Mouse (Mus musculus): ENCODE measurements around the gene Lmod1. TPM values are rescaled to one million over a fixed set of nuclear protein-coding genes. Genes with fewer than 3 reads are reported as not detected.
A peak's percentile ranks its signal among the peaks of the same experiment; 100 is the strongest.

Lmod1 gene
- polyA plus RNA-seq, 2 experiments = 0.56 to 0.59 TPM

DNA sequence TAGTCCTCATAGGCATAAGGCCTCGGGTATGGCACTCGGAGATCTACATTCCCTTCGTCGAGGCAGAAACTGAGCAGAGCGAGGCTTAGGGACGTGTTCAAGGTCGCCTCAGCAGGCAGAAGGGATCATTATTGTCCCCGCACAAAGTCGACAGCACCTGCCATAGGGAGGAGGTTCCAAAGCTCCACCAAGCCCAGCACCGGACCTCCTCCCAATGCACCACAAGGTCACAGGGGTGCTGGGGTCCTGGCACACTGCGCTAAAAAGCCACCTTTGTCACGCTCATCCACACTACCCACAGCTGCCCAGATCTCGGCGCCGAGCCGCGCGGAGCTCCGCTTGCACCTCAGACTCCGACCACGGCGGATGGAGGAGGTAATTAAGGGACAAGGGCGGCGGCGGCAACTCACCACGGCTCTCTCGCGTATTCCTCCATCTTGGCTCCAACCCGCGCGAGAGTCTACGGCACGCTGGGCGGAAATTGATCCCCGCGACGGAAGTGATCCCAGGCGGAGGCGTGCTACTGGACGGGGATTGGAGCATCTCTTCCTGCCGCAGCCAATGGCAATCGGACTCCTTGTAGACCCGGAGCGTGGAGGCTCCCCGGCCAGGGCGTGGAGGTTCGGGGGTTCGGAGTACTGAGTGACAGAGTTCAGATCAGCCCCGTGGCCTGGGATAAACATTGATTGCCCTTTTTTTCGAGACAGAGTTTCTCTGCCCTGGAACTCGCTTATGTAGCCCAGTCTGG is 11.1 kb upstream of the Lmod1 start, which contains the start of gene Timm17a:
Gene Timm17a (minus strand): TSS at position 495 of the 748 bp plus-strand sequence.
- peak within 1 kb of the TSS; percentile 93 for H3K4me2 ChIP-seq (replicated peaks; ENCODE audit: low read depth, low read length, severe bottlenecking)
- peak; percentile 74; the same call in 1 of the 2 replicates for TF ChIP-seq POLR2A (IDR thresholded peaks at IDR 0.05; ENCODE audit: borderline replicate concordance, extremely low read depth, insufficient read depth, insufficient read length)
- peak within 1 kb of the TSS; percentile 96 for H3K9ac ChIP-seq (ENCODE audit: low read depth, low read length, severe bottlenecking)
- peaks cover 14% of the 10 kb centered on the region for H3K36me3 ChIP-seq (ENCODE audit: control insufficient read depth, insufficient read depth, low read length)
- H3K27me3 ChIP-seq (ENCODE audit: control insufficient read depth, insufficient read depth, low read length) = no peaks in the 10 kb centered on the region
- under 1% methylated on average over 50 of the region's 51 CpGs for WGBS
- peaks cover 8% of the 10 kb centered on the region for H3K4me1 ChIP-seq (ENCODE audit: control insufficient read depth, insufficient read depth, low read length)
- peak; percentile 97 for DNase-seq (ENCODE audit: low spot score)
- ATAC-seq (ENCODE audit: low FRiP score, low read depth) = peak; percentile 100
- peak within 1 kb of the TSS; percentile 78 for H3K27ac ChIP-seq (replicated peaks; ENCODE audit: low read depth, low read length)
- peak within 1 kb of the TSS; percentile 95 for H3K4me3 ChIP-seq (replicated peaks; ENCODE audit: low read length)
- H3K9me3 ChIP-seq (ENCODE audit: control insufficient read depth, low read length) = no peaks in the 10 kb centered on the region

DNA sequence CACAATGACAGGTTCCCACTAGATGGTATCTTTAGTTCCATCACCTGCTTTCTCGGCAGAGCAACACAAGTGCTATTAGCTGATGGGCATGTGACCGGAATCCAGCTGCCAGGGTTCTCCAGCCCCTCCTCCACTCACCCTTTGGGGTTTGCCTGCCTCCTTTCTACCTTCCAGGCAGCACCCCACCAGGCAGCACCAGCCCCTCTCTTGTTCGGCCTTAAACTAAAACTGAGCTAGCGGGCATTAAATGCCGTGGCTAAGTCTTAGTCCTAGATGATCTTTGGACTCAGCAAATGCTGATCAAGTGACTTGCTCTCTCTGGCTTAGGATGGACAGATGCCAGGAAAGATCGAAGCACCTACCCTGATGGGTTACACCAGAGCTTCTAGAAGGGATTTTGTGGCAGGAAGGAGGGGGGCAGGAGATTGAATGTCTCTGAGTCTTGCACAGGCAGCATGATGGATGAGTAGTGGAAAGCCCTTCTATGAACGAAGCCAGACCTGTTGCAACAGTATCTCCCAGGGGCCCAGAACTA is 1.2 kb upstream of the Lmod1 start:
- ATAC-seq (ENCODE audit: low FRiP score, low read depth) = no peak
- no peak for DNase-seq (ENCODE audit: low spot score)
- no peaks in the 10 kb centered on the region for H3K9me3 ChIP-seq (ENCODE audit: control insufficient read depth, low read length)
- H3K4me1 ChIP-seq (ENCODE audit: control insufficient read depth, insufficient read depth, low read length) = peaks cover 9% of the 10 kb centered on the region; the same call in 1 of the 2 replicates
- no peak overlapping the region for H3K27ac ChIP-seq (replicated peaks; ENCODE audit: low read depth, low read length)
- 70% methylated on average over 7 of the region's 7 CpGs for WGBS
- no peak overlapping the region for H3K4me3 ChIP-seq (replicated peaks; ENCODE audit: low read length)
- no peaks in the 10 kb centered on the region for H3K27me3 ChIP-seq (ENCODE audit: control insufficient read depth, insufficient read depth, low read length)
- H3K36me3 ChIP-seq (ENCODE audit: control insufficient read depth, insufficient read depth, low read length) = no peaks in the 10 kb centered on the region
- H3K4me2 ChIP-seq (replicated peaks; ENCODE audit: low read depth, low read length, severe bottlenecking) = no peak overlapping the region
- TF ChIP-seq POLR2A (IDR thresholded peaks at IDR 0.05; ENCODE audit: borderline replicate concordance, extremely low read depth, insufficient read depth, insufficient read length) = no peak
- no peak overlapping the region for H3K9ac ChIP-seq (ENCODE audit: low read depth, low read length, severe bottlenecking)

DNA sequence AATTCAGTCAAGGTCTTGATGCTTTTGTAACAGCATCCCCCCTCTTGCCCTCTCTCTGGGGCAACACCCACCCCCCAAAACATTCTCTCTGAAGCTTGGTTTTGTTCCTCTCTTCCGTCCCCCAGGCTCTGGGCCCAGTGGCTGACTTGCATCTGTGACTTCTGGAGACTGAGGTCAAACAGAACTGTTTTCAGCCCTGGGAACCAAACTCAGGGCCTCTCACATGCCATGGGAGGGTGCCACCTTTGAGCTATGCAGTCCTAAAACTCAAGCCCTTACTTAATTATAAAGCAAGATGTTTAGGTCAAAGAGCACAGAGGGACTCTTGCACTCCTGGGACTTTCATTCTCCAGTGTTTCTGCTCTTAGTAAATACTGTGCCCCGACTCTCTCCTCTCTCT is 1.3 kb downstream of the Lmod1 start:
- no peaks in the 10 kb centered on the region for H3K27me3 ChIP-seq (ENCODE audit: control insufficient read depth, insufficient read depth, low read length)
- DNase-seq (ENCODE audit: low spot score) (no peak), ATAC-seq (ENCODE audit: low FRiP score, low read depth) (no peak)
- no peak overlapping the region for H3K4me2 ChIP-seq (replicated peaks; ENCODE audit: low read depth, low read length, severe bottlenecking)
- H3K9ac ChIP-seq (ENCODE audit: low read depth, low read length, severe bottlenecking) = no peak overlapping the region
- no peaks in the 10 kb centered on the region for H3K9me3 ChIP-seq (ENCODE audit: control insufficient read depth, low read length)
- H3K4me3 ChIP-seq (replicated peaks; ENCODE audit: low read length) = no peak overlapping the region
- H3K4me1 ChIP-seq (ENCODE audit: control insufficient read depth, insufficient read depth, low read length) = peaks cover 9% of the 10 kb centered on the region; the same call in 1 of the 2 replicates
- TF ChIP-seq POLR2A (IDR thresholded peaks at IDR 0.05; ENCODE audit: borderline replicate concordance, extremely low read depth, insufficient read depth, insufficient read length) = no peak
- no peaks in the 10 kb centered on the region for H3K36me3 ChIP-seq (ENCODE audit: control insufficient read depth, insufficient read depth, low read length)
- WGBS = 91% methylated on average over 2 of the region's 2 CpGs
- H3K27ac ChIP-seq (replicated peaks; ENCODE audit: low read depth, low read length) = no peak overlapping the region

DNA sequence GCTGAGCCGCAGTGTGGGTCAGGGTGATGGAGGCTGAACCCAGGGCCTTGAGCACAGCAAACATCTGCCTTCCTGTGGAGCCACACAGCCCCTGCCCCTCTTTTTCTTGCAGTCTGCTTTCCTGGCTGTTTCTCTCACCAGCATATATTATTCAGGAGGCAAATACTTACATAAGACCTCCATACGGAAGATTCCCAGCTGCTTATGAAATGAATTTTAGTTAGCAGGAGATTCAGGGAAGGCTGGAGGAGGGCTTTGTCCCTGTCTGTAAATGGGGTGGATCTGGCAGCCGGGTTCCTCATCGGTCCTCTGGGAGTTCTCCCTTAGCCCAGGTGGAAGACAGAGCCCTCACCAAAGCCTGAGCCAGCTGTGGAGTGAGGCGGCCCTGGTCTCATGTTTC is 3.8 kb downstream of the Lmod1 start:
- Histone ChIP-seq H3K4me2 (replicated peaks; ENCODE audit: low read depth, low read length, severe bottlenecking) (no peak overlapping the region), H3K4me3 (replicated peaks; ENCODE audit: low read length) (no peak overlapping the region), H3K36me3 (ENCODE audit: control insufficient read depth, insufficient read depth, low read length) (no peaks in the 10 kb centered on the region), H3K27me3 (ENCODE audit: control insufficient read depth, insufficient read depth, low read length) (no peaks in the 10 kb centered on the region), H3K9me3 (ENCODE audit: control insufficient read depth, low read length) (no peaks in the 10 kb centered on the region), H3K4me1 (ENCODE audit: control insufficient read depth, insufficient read depth, low read length) (peaks cover 9% of the 10 kb centered on the region; the same call in 1 of the 2 replicates), H3K9ac (ENCODE audit: low read depth, low read length, severe bottlenecking) (no peak overlapping the region), H3K27ac (replicated peaks; ENCODE audit: low read depth, low read length) (no peak overlapping the region)
- TF ChIP-seq POLR2A (IDR thresholded peaks at IDR 0.05; ENCODE audit: borderline replicate concordance, extremely low read depth, insufficient read depth, insufficient read length) = no peak
- ATAC-seq (ENCODE audit: low FRiP score, low read depth) (no peak), DNase-seq (ENCODE audit: low spot score) (no peak)
- 67% methylated on average over 5 of the region's 5 CpGs for WGBS

DNA sequence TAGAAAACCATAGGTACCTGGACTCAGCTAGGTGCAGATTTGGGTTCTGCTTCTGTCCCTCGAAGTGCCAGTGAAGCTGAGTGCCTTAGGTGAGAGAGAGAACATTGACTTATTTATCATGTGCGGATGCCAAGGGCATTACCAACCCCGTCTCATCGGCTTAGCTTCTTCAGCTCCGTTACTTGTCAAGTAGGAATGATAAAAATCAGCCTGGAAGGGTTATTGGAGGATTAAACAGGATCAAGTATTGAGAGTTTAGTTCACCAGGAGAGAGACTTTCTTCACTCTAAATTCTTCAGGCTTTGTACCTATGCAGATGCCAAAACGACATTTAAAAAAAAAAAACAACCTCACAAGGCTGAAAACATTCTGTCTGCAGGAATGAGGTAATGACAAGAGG is 6.0 kb downstream of the Lmod1 start:
- Histone ChIP-seq H3K36me3 (ENCODE audit: control insufficient read depth, insufficient read depth, low read length) (no peaks in the 10 kb centered on the region), H3K4me1 (ENCODE audit: control insufficient read depth, insufficient read depth, low read length) (no peaks in the 10 kb centered on the region), H3K4me2 (replicated peaks; ENCODE audit: low read depth, low read length, severe bottlenecking) (no peak overlapping the region), H3K27me3 (ENCODE audit: control insufficient read depth, insufficient read depth, low read length) (no peaks in the 10 kb centered on the region), H3K9me3 (ENCODE audit: control insufficient read depth, low read length) (no peaks in the 10 kb centered on the region), H3K27ac (replicated peaks; ENCODE audit: low read depth, low read length) (no peak overlapping the region), H3K4me3 (replicated peaks; ENCODE audit: low read length) (no peak overlapping the region), H3K9ac (ENCODE audit: low read depth, low read length, severe bottlenecking) (no peak overlapping the region)
- no peak for TF ChIP-seq POLR2A (IDR thresholded peaks at IDR 0.05; ENCODE audit: borderline replicate concordance, extremely low read depth, insufficient read depth, insufficient read length)
- ATAC-seq (ENCODE audit: low FRiP score, low read depth) (no peak), DNase-seq (ENCODE audit: low spot score) (no peak)
- WGBS = 56% methylated on average over 6 of the region's 6 CpGs

Data from limb, embryonic 14.5 days (tissue).